Mouse (Mus musculus) intestine, postnatal 0 days (tissue): ENCODE data around the gene Akr1e1. TPM values are rescaled to one million over a fixed set of nuclear protein-coding genes. Genes with fewer than 3 reads are reported as not detected.

Source experiments
- ATAC-seq: fragments of 200-750 bp; cut with Nextera tagmentation; 2 replicates; pipeline ENCODE4 v1.8.0; 2017; ENCODE audit warnings: mild to moderate bottlenecking, moderate TSS enrichment, moderate library complexity
- H3K27ac ChIP-seq: fragments of 300-500 bp; sonication (generic); 2 replicates; pipeline ENCODE4 v1.5.1; 2014; ENCODE audit warnings: mild to moderate bottlenecking, low read depth, low read length, moderate library complexity
- H3K27me3 ChIP-seq: fragments of 300-500 bp; sonication (generic); replicated peaks from 2 replicates; pipeline ENCODE4 v1.6.1; 2014; ENCODE audit warnings: low read length, mixed read lengths; ENCODE audit not compliant: control insufficient read depth, insufficient read depth
- H3K36me3 ChIP-seq: fragments of 300-500 bp; sonication (generic); 2 replicates; pipeline ENCODE4 v1.6.1; 2014; ENCODE audit warnings: mild to moderate bottlenecking, moderate library complexity; ENCODE audit not compliant: control insufficient read depth, insufficient read depth
- H3K4me1 ChIP-seq: fragments of 300-500 bp; sonication (generic); replicated peaks from 2 replicates; pipeline ENCODE4 v1.6.1; 2014; ENCODE audit warnings: antibody characterized with exemption, low read length, mixed read lengths; ENCODE audit not compliant: control insufficient read depth, insufficient read depth
- H3K4me2 ChIP-seq: fragments of 300-500 bp; sonication (generic); replicated peaks from 2 replicates; pipeline ENCODE4 v1.6.1; 2014; ENCODE audit warnings: low read depth, mild to moderate bottlenecking, moderate library complexity
- H3K4me3 ChIP-seq: fragments of 300-500 bp; sonication (generic); 2 replicates; pipeline ENCODE4 v1.5.1; 2014; ENCODE audit warnings: low read depth, low read length
- H3K9ac ChIP-seq: fragments of 300-500 bp; sonication (generic); 2 replicates; pipeline ENCODE4 v1.6.1; 2014; ENCODE audit warnings: mild to moderate bottlenecking, low read depth, low read length
- H3K9me3 ChIP-seq: fragments of 300-500 bp; sonication (generic); 2 replicates; pipeline ENCODE4 v1.6.1; 2016; ENCODE audit warnings: mixed run types; ENCODE audit not compliant: control insufficient read depth
- CTCF ChIP-seq: sonication (generic); IDR thresholded peaks from 2 replicates; pipeline ENCODE4 v1.5.1; 2016; ENCODE audit warnings: low read depth, mild to moderate bottlenecking, control low read depth, antibody characterized with exemption, moderate library complexity
- WGBS: fragments of 180-500 bp; shearing (Covaris S2); extraction: QIAGEN DNeasy Blood & Tissue Kit; methylation state at CpG from one replicate; pipeline ENCODE4 v1.1.7; 2014; 5-methylcytosine and 5-hydroxymethylcytosine counted together
- polyA plus RNA-seq: library from polyadenylated mRNA; unstranded; fragments of >200 nt; fragmentation: Nextera tagmentation; extraction: Ambion mirVana; gene quantifications from 2 replicates; pipeline ENCODE4 v1.2.1, GENCODE M21; 2015

Akr1e1 gene
- 33.9 and 35.0 TPM in 2 replicates for polyA plus RNA-seq

DNA sequence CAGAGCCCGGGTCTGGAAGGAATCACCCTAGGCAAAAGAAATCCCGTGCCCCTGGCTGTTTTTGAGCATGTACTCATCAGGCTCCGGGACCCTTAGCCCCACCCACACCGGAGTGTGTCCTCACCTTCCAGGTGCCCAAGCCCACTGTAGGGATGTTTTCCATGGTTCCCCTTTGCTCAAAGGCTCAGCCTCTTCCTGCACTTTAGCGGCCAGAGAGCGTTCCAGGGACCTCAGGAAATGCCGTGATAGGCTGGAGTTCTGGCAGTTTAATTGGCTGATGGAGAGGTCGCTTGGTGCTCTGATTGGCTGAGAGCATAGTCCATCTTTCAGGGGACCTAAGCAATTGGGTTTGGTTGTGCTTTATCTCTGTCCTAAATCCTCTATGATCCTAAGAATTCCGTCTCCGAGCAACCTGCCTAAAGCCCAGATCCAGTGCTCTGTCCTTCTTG is at the start of gene Akr1e1:
TSS of gene Akr1e1 (minus strand) at position 214 of the 449 bp plus-strand sequence.
- TF ChIP-seq CTCF, result no peak
- H3K36me3 ChIP-seq, result no peaks in the 10 kb centered on the region
- H3K4me1 ChIP-seq, result no peaks in the 10 kb centered on the region
- 5% methylated on average over 10 of the region's 10 CpGs for WGBS
- peak within 1 kb of the TSS; percentile 69 for H3K4me2 ChIP-seq
- peak within 1 kb of the TSS; percentile 50 for H3K9ac ChIP-seq
- H3K27ac ChIP-seq, result peak within 1 kb of the TSS; percentile 54
- no peaks in the 10 kb centered on the region for H3K27me3 ChIP-seq
- ATAC-seq, result peak; percentile 97
- peak within 1 kb of the TSS; percentile 66 for H3K4me3 ChIP-seq
- H3K9me3 ChIP-seq, result no peaks in the 10 kb centered on the region

DNA sequence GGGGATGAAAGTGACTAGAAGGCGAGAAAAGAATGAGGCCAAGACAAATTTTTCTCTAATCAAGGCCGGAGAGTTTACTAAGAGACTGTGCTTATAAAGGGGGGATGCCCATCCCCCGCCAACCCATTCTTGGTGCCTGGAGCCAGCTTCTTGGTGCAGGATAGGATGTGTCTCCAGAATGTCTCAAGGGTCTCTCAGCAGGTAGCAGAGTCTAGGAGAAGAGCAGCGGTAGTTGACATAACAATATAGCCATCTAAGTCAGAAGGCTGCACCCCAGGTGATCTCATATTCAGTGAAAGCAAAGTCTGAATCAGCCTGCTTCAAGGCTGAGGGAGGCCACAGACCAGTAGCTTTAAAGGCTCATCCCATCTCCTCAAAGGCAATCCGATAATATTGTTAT is 49.4 kb upstream of the Akr1e1 start:
- H3K36me3 ChIP-seq, result no peaks in the 10 kb centered on the region
- ATAC-seq, result no peak
- 88% methylated on average over 5 of the region's 5 CpGs for WGBS
- no peak overlapping the region for H3K9ac ChIP-seq
- no peaks in the 10 kb centered on the region for H3K27me3 ChIP-seq
- no peaks in the 10 kb centered on the region for H3K4me1 ChIP-seq
- no peaks in the 10 kb centered on the region for H3K9me3 ChIP-seq
- no peak overlapping the region for H3K4me2 ChIP-seq
- H3K27ac ChIP-seq, result no peak overlapping the region
- TF ChIP-seq CTCF, result no peak
- no peak overlapping the region for H3K4me3 ChIP-seq

DNA sequence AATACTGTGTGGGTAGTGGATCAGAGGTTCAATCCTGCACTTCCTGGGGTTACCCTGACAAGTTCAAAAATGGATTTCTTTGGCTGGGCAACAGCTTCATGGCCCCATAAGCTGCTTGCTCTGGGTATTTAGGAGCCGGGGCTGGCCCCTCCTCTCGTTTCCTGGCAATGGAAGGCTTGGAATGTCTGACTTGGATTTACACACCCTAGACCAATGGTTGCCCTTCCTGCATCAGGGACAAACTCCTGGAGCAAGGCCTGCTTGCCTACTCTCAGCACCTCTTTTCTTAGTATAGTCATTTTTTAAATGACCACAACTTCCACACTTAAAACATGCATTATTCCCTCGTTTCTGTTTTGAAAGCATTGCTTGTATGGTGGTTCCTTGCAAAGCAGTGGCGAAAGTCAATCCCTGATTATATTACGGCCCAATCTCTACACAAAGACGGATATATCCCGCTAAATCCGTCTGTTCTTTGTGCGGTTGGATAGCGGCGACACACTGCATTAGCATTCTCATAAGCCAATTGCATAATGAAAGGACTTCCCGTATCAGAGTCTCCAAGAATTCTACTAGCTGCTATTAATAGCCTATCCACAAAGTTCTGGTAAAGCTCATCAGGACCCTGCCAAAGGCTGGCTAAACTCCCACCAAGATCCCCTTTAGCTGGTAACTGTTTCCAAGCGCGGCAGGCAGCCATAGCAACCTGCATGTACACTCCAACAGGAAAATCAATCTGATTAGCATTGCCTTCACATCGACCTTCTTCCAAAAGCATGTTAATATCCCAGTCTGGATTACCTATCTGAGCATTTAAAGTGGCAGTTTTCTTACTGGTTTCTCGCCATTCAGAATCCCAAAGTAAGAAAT is 47.5 kb upstream of the Akr1e1 start:
- WGBS, result 89% methylated on average over 16 of the region's 16 CpGs
- TF ChIP-seq CTCF, result no peak
- Histone ChIP-seq H3K4me1 (no peaks in the 10 kb centered on the region), H3K9ac (no peak overlapping the region), H3K27me3 (no peaks in the 10 kb centered on the region), H3K36me3 (no peaks in the 10 kb centered on the region), H3K9me3 (no peaks in the 10 kb centered on the region), H3K27ac (no peak overlapping the region), H3K4me2 (no peak overlapping the region), H3K4me3 (no peak overlapping the region)
- no peak for ATAC-seq

DNA sequence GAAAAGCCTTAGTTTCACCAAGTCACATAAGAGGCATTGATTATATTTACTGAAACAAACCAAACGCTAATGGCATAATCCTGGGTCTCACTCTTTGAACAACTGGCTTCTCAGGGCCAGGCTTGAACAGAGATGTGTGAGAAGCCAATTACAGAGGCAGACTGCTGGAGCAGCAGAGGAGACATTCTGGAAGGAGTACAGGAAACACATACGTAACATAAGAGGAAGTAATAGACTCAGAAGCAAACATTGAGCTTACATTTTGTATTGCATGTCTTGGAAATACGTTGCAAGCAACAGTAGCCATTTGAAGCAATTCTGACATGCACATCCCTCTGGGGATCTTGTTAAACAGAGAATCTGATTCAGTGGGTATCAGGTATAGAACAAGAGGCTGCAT is 41.2 kb upstream of the Akr1e1 start:
- 61% methylated on average over 3 of the region's 3 CpGs for WGBS
- TF ChIP-seq CTCF, result no peak

DNA sequence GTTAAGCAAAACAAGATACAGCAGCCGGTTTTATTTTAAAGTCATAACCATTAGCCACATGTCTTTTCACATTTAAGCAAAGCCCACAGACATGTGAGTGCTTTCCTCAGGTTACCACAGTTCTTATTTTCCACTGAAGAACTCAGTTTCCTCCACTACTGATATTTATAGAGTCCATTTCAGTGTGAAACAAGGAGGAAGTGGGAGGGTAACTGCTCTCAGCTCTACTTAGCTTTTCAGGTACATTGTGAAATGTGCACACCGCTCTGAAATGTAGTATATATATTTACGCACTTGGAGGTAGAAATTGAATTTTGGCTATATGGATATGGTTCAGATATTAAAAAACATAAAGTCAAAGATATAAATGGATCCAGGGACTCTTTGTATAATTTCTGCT is 36.3 kb upstream of the Akr1e1 start:
- H3K27me3 ChIP-seq, result no peaks in the 10 kb centered on the region
- no peak for TF ChIP-seq CTCF
- H3K27ac ChIP-seq, result no peak overlapping the region
- no peaks in the 10 kb centered on the region for H3K9me3 ChIP-seq
- no peak overlapping the region for H3K4me3 ChIP-seq
- WGBS, result 90% methylated on average over 3 of the region's 3 CpGs
- no peak for ATAC-seq
- H3K4me2 ChIP-seq, result no peak overlapping the region
- H3K36me3 ChIP-seq, result no peaks in the 10 kb centered on the region
- no peaks in the 10 kb centered on the region for H3K4me1 ChIP-seq
- no peak overlapping the region for H3K9ac ChIP-seq

More for the DNA sequence above, 41.2 kb upstream of the Akr1e1 start:
- Histone ChIP-seq H3K9ac (no peak overlapping the region), H3K4me3 (no peak overlapping the region), H3K9me3 (no peaks in the 10 kb centered on the region), H3K27ac (no peak overlapping the region), H3K36me3 (no peaks in the 10 kb centered on the region), H3K4me1 (no peaks in the 10 kb centered on the region), H3K27me3 (no peaks in the 10 kb centered on the region), H3K4me2 (no peak overlapping the region)
- no peak for ATAC-seq

DNA sequence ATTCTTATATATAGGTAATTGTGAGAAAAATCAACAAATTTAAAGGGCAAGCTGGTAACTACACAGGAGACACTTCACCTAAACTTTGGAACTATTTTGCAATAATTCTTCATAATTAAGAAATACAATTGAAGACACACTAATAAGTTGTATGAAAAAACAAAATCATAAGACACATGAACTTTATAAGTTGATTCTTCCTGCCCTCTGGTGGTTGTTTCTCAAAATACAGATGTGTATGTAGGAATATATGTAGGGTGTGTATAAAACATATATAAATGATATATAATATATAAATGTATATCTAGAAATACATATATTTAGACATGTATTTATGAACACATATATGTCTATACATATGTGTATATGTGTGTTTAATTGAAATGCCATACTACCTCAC is 1.9 kb upstream of the Akr1e1 start:
- H3K9ac ChIP-seq, result no peak overlapping the region

More for the DNA sequence above, 1.9 kb upstream of the Akr1e1 start:
- Histone ChIP-seq H3K4me2 (no peak overlapping the region), H3K27me3 (no peaks in the 10 kb centered on the region), H3K4me1 (no peaks in the 10 kb centered on the region), H3K36me3 (no peaks in the 10 kb centered on the region), H3K9me3 (no peaks in the 10 kb centered on the region), H3K4me3 (no peak overlapping the region), H3K27ac (no peak overlapping the region)
- no peak for ATAC-seq
- TF ChIP-seq CTCF, result peak; percentile 57
